Mouse (Mus musculus): ENCODE data around the gene Zfp759. TPM values are rescaled to one million over a fixed set of nuclear protein-coding genes. Genes with fewer than 3 reads are reported as not detected.
"Not testable (repeated sequence)": the region's sequence is repeated elsewhere in the genome, so short reads cannot be mapped to it uniquely, and the experiment has no call there.

Gene Zfp759
- 10 to 100 TPM in 1 of 2 experiments, 1 to 10 TPM in 1; 8.8 to 10.0 TPM for total RNA-seq (2021)
- long read RNA-seq, experiment 1, partial matches to known transcripts = 0 of 6 reads
- long read RNA-seq, experiment 1, other reads (novel, unspliced or antisense) = 4 of 6 reads
- long read RNA-seq, experiment 2, partial matches to known transcripts = 0 of 7 reads
- long read RNA-seq, experiment 2, other reads (novel, unspliced or antisense) = 5 of 7 reads

DNA sequence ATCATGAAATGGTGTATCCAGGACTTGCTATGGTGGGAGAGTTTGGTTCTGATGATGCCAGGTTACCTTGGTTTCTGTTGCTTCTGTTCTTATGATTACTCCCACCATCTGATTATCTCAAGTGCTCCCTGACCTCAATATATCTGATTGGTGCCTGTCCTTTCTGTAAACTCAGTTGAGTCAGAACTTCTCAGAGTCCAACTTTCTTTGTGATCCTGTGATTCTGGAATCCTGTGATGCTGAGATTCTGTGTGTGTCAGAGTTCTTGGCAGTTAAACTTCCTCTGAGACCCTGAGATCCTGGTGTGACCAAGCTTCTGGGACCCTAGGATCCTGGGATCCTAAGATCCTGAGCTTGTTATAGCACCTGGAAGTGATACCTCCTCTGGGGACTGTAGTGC, at the start of gene Zfp759:
Zfp759 (plus strand) TSS at position 301 of the 400 bp plus-strand sequence.
- H3K4me3 ChIP-seq; DNase-seq (ENCODE audit: extremely low spot score in 1 of 2, low spot score in 2 of 2); intact Hi-C loops (cut with DNase I); H3K27ac ChIP-seq: not testable (repeated sequence)

GRCm38 (mm10) chr13:67072786-67073185, 48.7 kb upstream of the Zfp759 start:
- Histone ChIP-seq H3K27ac (no peak overlapping the region), H3K4me3 (no peak overlapping the region)
- DNase-seq (ENCODE audit: extremely low spot score in 1 of 2, low spot score in 2 of 2) = no peak
- intact Hi-C loops (cut with DNase I) = no loop called here
- no peak for TF ChIP-seq CTCF (IDR thresholded peaks at IDR 0.05)

DNA sequence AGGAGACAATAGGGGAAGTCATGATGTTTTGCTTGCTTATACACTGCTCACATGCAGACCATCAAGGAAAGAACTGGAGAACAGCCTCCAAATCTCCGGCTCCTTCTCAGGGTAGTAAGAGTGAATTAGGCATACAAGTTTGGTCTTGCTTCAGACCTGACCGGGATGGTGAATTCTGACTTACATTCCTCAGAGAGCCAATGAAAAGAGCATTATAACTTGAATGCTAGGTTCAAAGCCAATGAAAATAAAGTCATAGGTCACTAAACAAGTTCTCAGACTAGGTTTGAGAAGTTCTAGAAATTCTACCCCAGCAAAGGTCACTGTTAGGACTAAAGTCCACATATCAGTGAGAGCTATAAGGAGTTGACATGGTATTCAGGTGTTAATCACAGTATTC, 44.2 kb upstream of the Zfp759 start:
- Histone ChIP-seq H3K4me3 (no peak overlapping the region), H3K27ac (no peak overlapping the region)
- TF ChIP-seq CTCF (IDR thresholded peaks at IDR 0.05) = no peak
- intact Hi-C loops (cut with DNase I) = no loop called here
- no peak for DNase-seq (ENCODE audit: extremely low spot score in 1 of 2, low spot score in 2 of 2)

- peak overlapping the region; percentile 80 for H3K27ac ChIP-seq
- intact Hi-C loops (cut with DNase I) = loop anchor here (1.0 to 5.0 kb wide), 3 partner anchors 20 to 149 kb away; partner anchors contain the start of genes Gm28557 and Zfp712
- peak overlapping the region; percentile 54 for H3K4me3 ChIP-seq
- no peak for TF ChIP-seq CTCF (IDR thresholded peaks at IDR 0.05)
- peak; percentile 53 to 66 for DNase-seq (ENCODE audit: extremely low spot score in 1 of 2, low spot score in 2 of 2)
These were observed 40.2 kb upstream of the Zfp759 start for GRCm38 (mm10) chr13:67081142-67081713.

- Histone ChIP-seq H3K27ac (peak overlapping the region; percentile 80), H3K4me3 (peak overlapping the region; percentile 54)
- intact Hi-C loops (cut with DNase I) = loop anchor here (1.0 to 5.0 kb wide), 3 partner anchors 21 to 150 kb away; partner anchors contain the start of genes Gm28557 and Zfp712
- no peak for TF ChIP-seq CTCF (IDR thresholded peaks at IDR 0.05)
- no peak for DNase-seq (ENCODE audit: extremely low spot score in 1 of 2, low spot score in 2 of 2)
These were observed 39.5 kb upstream of the Zfp759 start for GRCm38 (mm10) chr13:67081946-67082345.

- Histone ChIP-seq H3K27ac (no peak overlapping the region), H3K4me3 (no peak overlapping the region)
- intact Hi-C loops (cut with DNase I) = loop anchor here (2.0 kb wide), 1 partner anchor 17 kb away; no protein-coding TSS in a partner anchor
- no peak for TF ChIP-seq CTCF (IDR thresholded peaks at IDR 0.05)
- no peak for DNase-seq (ENCODE audit: extremely low spot score in 1 of 2, low spot score in 2 of 2)
These were observed 31.3 kb upstream of the Zfp759 start for GRCm38 (mm10) chr13:67090154-67090553.

DNA sequence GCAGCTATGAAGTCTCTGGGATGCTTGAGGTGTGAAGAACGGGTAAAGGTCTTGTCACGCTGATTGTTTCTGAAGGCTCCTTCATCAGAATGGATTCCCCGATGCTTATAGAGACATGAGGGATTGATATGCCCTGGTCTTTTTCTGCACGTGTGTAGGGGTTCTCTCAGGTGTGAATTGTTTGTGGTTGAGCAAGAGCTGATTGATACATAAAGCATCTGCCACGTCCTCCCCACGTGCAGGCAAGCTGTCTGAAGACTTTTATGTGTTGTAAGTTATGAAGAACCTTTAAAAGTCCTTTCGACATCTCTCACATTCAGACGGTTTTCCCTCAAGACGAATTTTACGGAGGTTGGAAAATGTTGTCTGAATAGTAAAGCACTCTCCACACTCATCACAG, 23.6 kb upstream of the Zfp759 start, which contains the start of gene Zfp708:
Zfp708 (minus strand) TSS at position 101 of the 400 bp plus-strand sequence.
- no peak for TF ChIP-seq CTCF (IDR thresholded peaks at IDR 0.05)
- no peak within 1 kb of the TSS for H3K4me3 ChIP-seq
- no peak for DNase-seq (ENCODE audit: extremely low spot score in 1 of 2, low spot score in 2 of 2)

DNA sequence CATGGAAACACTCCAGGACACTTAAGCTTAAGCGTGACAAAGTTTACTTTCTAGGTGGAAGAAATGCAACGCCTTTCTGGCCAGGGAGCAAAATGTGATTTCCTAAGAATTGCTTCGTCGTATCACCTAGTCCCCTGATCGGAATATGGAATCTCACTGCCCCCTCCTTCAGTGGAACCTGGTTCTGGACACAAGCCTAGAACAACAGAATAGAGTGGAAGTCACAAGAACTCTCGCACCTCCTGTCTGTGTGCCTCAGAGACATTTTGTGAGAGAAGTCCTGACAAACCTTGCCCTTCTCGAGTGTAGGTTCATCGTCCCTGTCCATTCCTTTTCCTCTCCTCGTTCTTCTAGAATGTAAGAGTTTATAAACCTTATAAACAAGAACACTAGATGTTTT, 13.8 kb upstream of the Zfp759 start:
- intact Hi-C loops (cut with DNase I) = loop anchor here (1.0 to 5.0 kb wide), 6 partner anchors 17 to 199 kb away; partner anchors contain the start of genes Rsl1 and Zfp457
- H3K4me3 ChIP-seq = peak overlapping the region; percentile 77
- no peak for TF ChIP-seq CTCF (IDR thresholded peaks at IDR 0.05)
- H3K27ac ChIP-seq = peak overlapping the region; percentile 81; the same call in 1 of the 2 replicates
- DNase-seq (ENCODE audit: extremely low spot score in 1 of 2, low spot score in 2 of 2) = no peak

More for the DNA sequence above, 23.6 kb upstream of the Zfp759 start, which contains the start of gene Zfp708:
- intact Hi-C loops (cut with DNase I) = no loop called here
- no peak within 1 kb of the TSS for H3K27ac ChIP-seq

DNA sequence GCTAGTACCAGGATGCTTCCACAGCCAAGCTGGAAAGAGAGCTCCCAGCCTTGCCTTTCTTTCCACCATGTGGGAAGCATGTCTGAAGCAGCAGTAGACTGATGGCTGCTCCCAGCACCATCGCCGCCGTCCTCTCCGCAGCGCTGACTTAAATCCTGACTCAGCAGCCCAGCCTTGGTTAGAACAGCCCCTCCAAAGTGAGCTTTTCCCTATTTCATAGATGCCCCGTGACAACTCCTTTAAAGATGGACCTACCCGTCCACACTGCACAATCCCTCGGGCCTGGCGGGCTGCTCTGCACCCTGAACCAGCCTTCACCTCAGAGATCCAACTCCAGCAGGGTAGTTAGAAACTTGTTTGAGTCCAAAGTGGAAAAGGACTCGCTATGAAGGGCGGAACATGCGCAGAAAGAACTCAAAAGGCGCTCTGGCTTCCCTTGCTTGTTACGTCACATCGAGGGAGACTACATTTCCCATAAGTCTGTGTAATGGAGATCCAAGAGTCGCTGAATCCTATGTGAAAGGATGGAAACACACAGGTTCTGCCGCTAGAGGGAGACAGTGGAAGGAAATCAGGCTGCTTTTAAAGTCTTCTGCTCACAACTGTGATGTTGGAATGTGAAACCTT, 13.2 kb upstream of the Zfp759 start, which contains the start of gene Gm28557:
Gm28557 (minus strand) TSS at position 411 of the 627 bp plus-strand sequence.
- H3K27ac ChIP-seq = peak within 1 kb of the TSS; percentile 81
- DNase-seq (ENCODE audit: extremely low spot score in 1 of 2, low spot score in 2 of 2) = peak; percentile 87 to 92
- H3K4me3 ChIP-seq = peak within 1 kb of the TSS; percentile 77
- intact Hi-C loops (cut with DNase I) = loop anchor here (1.0 to 5.0 kb wide), 5 partner anchors 20 to 198 kb away; partner anchors contain the start of genes Rsl1 and Zfp457
- peak; percentile 90 for TF ChIP-seq CTCF (IDR thresholded peaks at IDR 0.05)

- intact Hi-C loops (cut with DNase I) = loop anchor here (1.0 to 5.0 kb wide), 5 partner anchors 19 to 197 kb away; partner anchors contain the start of genes Rsl1 and Zfp457
- Histone ChIP-seq H3K27ac (peak overlapping the region; percentile 29; the same call in 1 of the 2 replicates), H3K4me3 (peak overlapping the region; percentile 77)
- TF ChIP-seq CTCF (IDR thresholded peaks at IDR 0.05) = peak; percentile 49
- peak in 1 of 2 experiments; percentile 37 for DNase-seq (ENCODE audit: extremely low spot score in 1 of 2, low spot score in 2 of 2)
These were observed 12.6 kb upstream of the Zfp759 start for GRCm38 (mm10) chr13:67108821-67109206.

GRCm38 (mm10) chr13:67112096-67112495, 9.4 kb upstream of the Zfp759 start:
- intact Hi-C loops (cut with DNase I) = no loop called here
- no peak for TF ChIP-seq CTCF (IDR thresholded peaks at IDR 0.05)
- peak in 1 of 2 experiments; percentile 20 for DNase-seq (ENCODE audit: extremely low spot score in 1 of 2, low spot score in 2 of 2)
- 0 out of 2 replicates have a peak overlapping the region, but pooled peaks have one; percentile 59 for H3K27ac ChIP-seq
- H3K4me3 ChIP-seq = peak overlapping the region; percentile 41

GRCm38 (mm10) chr13:67113287-67113686, 8.2 kb upstream of the Zfp759 start:
- no peak for TF ChIP-seq CTCF (IDR thresholded peaks at IDR 0.05)
- H3K27ac ChIP-seq = no peak overlapping the region
- DNase-seq (ENCODE audit: extremely low spot score in 1 of 2, low spot score in 2 of 2) = no peak
- intact Hi-C loops (cut with DNase I) = no loop called here
- no peak overlapping the region for H3K4me3 ChIP-seq

DNA sequence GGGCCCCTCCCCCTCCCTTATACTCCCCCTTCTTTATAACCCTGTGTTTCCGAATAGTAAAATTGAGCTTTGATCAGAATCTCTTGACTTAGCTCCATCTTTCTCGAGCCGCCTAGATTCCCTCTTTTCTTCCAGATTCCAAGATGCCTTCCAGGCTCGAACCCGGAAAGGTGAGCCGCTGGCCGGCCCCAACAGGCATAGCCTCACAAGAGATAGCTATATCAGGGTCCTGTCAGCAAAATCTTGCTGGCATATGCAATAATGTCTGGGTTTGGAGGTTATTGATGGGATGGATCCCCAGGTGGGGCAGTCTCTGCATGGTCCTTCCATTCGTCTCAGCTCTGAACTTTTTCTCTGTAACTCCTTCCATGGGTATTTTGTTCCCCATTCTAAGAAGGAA, 5.3 kb upstream of the Zfp759 start, which contains the start of gene Rslcan18:
Rslcan18 (minus strand) TSS at position 101 of the 400 bp plus-strand sequence.
- intact Hi-C loops (cut with DNase I); H3K4me3 ChIP-seq; H3K27ac ChIP-seq; DNase-seq (ENCODE audit: extremely low spot score in 1 of 2, low spot score in 2 of 2): not testable (repeated sequence)

All from left cerebral cortex, adult 2 months (tissue).